Mouse (Mus musculus) thymus, adult 2 months (tissue): ENCODE data around the gene Rftn2.

ENCODE experiments used
- CTCF ChIP-seq: fragments of 200-500 bp; IDR thresholded peaks from 2 replicates; pipeline ENCODE4 v1.5.1; 2012; ENCODE audit warnings: mild to moderate bottlenecking, control low read depth, low read length, moderate library complexity, borderline replicate concordance; ENCODE audit not compliant: control insufficient read depth, poor library complexity, insufficient read depth; ENCODE audit errors: extremely low read depth
- POLR2A ChIP-seq: fragments of 200-500 bp; IDR thresholded peaks from 2 replicates; pipeline ENCODE4 v1.6.1; 2012; ENCODE audit warnings: mild to moderate bottlenecking, low read length, control low read depth, moderate library complexity; ENCODE audit not compliant: control insufficient read depth, poor library complexity, insufficient read depth; ENCODE audit errors: extremely low read depth

GRCm38 (mm10) chr1:55157329-55157728 lies 69.3 kb downstream of the Rftn2 start:
- TF ChIP-seq POLR2A (no peak), CTCF (no peak)
